Mouse (Mus musculus) megakaryocyte, embryonic 14.5 days (primary cell): Measurements from ENCODE around the gene Ifih1.

ENCODE experiments used
- FLI1 ChIP-seq: IDR thresholded peaks from 2 replicates; pipeline ENCODE4 v1.6.1; 2012; ENCODE audit warnings: low read length, inconsistent platforms, mixed read lengths
- GATA1 ChIP-seq: IDR thresholded peaks from 3 replicates; pipeline ENCODE4 v1.6.1; 2012; ENCODE audit warnings: mixed read lengths, low read length, inconsistent platforms, borderline replicate concordance

DNA sequence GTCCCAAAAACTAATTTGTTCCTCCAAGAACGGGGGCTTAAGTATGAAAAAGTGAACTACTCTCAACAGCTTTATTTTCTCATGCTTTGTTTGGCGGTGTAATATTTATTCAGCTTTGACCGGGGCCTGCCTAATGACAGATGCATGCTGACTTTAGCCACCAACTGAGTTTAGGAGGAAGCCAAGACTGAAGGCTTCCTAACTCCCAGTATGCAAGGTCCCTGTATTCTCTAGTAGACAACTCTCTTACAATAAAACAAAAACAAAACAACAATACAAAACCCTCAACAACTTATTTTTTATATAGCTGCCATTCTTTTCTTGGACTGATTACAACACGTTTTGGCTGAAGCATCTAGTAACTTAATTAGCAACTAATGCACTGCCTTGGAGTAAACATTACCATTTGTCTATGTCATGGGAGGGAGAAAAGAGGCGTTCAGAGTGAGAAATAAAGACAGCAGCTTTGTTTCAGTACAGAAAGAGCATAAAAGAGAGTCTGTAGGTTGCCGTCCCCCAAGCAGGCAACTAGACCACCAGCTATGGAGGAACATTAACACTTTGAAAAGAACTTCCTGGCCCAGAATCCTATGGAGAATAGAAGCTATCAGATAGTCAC is 725 bp upstream of the Ifih1 start:
- TF ChIP-seq GATA1 (no peak), FLI1 (no peak)
